Mouse (Mus musculus): Measurements from ENCODE around the gene Unc45b. TPM values are rescaled to one million over a fixed set of nuclear protein-coding genes. Genes with fewer than 3 reads are reported as not detected.

Unc45b gene
- 1.2 and 1.3 TPM in 2 replicates for polyA plus RNA-seq (2015; fragmentation: Nextera tagmentation; extraction: Ambion mirVana)

- 0 out of 2 replicates have a peak within 1 kb of the TSS, but pooled peaks have one; percentile 24 for H3K9ac ChIP-seq
- H3K4me2 ChIP-seq: no peak within 1 kb of the TSS
- no peak for ATAC-seq (ENCODE audit: low FRiP score)
- no peak within 1 kb of the TSS for H3K4me3 ChIP-seq
- H3K9me3 ChIP-seq: no peaks in the 10 kb centered on the region
- H3K27ac ChIP-seq: no peak within 1 kb of the TSS
- H3K27me3 ChIP-seq: peaks cover 24% of the 10 kb centered on the region
- H3K4me1 ChIP-seq (replicated peaks): peaks cover 12% of the 10 kb centered on the region
- 87% methylated on average over 4 of the region's 4 CpGs for WGBS
- H3K36me3 ChIP-seq: peaks cover 10% of the 10 kb centered on the region
Observed at GRCm38 (mm10) chr11:82910250-82910649, at the start of gene Unc45b. TSS of gene Unc45b (plus strand) at chr11:82910550.

DNA sequence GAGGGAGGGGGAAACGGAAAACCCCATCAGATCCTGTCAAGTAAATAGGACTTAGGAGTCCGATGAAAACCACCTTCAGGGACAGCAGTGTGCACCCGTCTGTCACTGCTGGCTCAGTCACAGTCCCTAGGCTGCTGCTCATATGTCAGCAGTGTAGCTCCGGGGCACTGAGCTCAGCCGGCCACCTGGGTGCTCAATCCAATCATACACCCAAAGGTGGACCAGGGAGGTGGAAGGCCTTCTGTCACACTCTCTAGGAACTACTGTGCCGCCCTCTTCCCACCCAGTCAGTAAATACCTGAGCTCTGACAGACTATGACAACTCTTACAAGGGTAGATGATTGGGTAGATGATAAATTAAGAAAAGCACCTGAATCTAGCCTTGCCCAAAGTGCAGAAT lies 49.6 kb upstream of the Unc45b start:
- Histone ChIP-seq H3K4me2 (no peak overlapping the region), H3K4me3 (no peak overlapping the region), H3K36me3 (no peaks in the 10 kb centered on the region), H3K27ac (no peak overlapping the region), H3K4me1 (replicated peaks) (peaks cover 21% of the 10 kb centered on the region), H3K9ac (no peak overlapping the region), H3K9me3 (no peaks in the 10 kb centered on the region), H3K27me3 (no peaks in the 10 kb centered on the region)
- WGBS: 75% methylated on average over 6 of the region's 6 CpGs
- ATAC-seq (ENCODE audit: low FRiP score): no peak

DNA sequence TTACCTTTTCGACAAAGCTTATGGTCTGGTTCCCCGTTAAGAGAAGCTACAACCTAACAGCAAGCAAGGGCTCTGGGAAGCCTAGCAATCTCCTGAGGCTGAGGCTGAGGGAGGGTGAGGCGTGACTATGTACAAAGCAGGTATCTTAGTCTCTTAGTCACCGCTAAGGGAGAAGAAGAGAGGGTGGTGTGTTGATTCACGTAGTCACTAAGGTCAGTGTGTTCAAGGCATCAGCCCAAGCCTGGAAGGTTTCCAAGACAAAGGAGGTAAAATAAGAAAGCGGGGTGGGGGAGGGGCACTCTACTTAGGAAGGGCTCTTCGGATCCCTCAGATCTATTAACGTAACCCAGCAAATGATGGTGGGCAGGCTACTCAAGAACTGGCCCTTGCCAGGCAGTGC lies 48.8 kb upstream of the Unc45b start:
- peaks cover 21% of the 10 kb centered on the region for H3K4me1 ChIP-seq (replicated peaks)
- H3K36me3 ChIP-seq: no peaks in the 10 kb centered on the region
- ATAC-seq (ENCODE audit: low FRiP score): no peak
- no peak overlapping the region for H3K9ac ChIP-seq
- no peak overlapping the region for H3K27ac ChIP-seq
- H3K4me2 ChIP-seq: no peak overlapping the region
- 70% methylated on average over 8 of the region's 8 CpGs for WGBS
- no peak overlapping the region for H3K4me3 ChIP-seq
- H3K27me3 ChIP-seq: no peaks in the 10 kb centered on the region
- no peaks in the 10 kb centered on the region for H3K9me3 ChIP-seq

- H3K27me3 ChIP-seq: no peaks in the 10 kb centered on the region
- no peak overlapping the region for H3K9ac ChIP-seq
- H3K4me1 ChIP-seq (replicated peaks): peaks cover 21% of the 10 kb centered on the region
- peak overlapping the region; percentile 23; the same call in 1 of the 2 replicates for H3K27ac ChIP-seq
- no peak overlapping the region for H3K4me2 ChIP-seq
- no peaks in the 10 kb centered on the region for H3K9me3 ChIP-seq
- no peak overlapping the region for H3K4me3 ChIP-seq
- no peak for ATAC-seq (ENCODE audit: low FRiP score)
- H3K36me3 ChIP-seq: no peaks in the 10 kb centered on the region
- WGBS: 73% methylated on average over 9 of the region's 9 CpGs
Observed at GRCm38 (mm10) chr11:82862638-82863037, 47.7 kb upstream of the Unc45b start.

- Histone ChIP-seq H3K9me3 (no peaks in the 10 kb centered on the region), H3K4me2 (no peak overlapping the region), H3K4me3 (no peak overlapping the region), H3K27ac (no peak overlapping the region), H3K36me3 (no peaks in the 10 kb centered on the region), H3K4me1 (replicated peaks) (peaks cover 21% of the 10 kb centered on the region), H3K27me3 (no peaks in the 10 kb centered on the region), H3K9ac (no peak overlapping the region)
- WGBS: 41% methylated on average over 2 of the region's 2 CpGs
- no peak for ATAC-seq (ENCODE audit: low FRiP score)
Observed at GRCm38 (mm10) chr11:82863059-82863458, 47.3 kb upstream of the Unc45b start.

- no peak for ATAC-seq (ENCODE audit: low FRiP score)
- Histone ChIP-seq H3K4me2 (no peak overlapping the region), H3K4me3 (no peak overlapping the region), H3K27me3 (no peaks in the 10 kb centered on the region), H3K9me3 (no peaks in the 10 kb centered on the region), H3K27ac (0 out of 2 replicates have a peak overlapping the region, but pooled peaks have one; percentile 48), H3K36me3 (no peaks in the 10 kb centered on the region), H3K4me1 (replicated peaks) (peaks cover 21% of the 10 kb centered on the region), H3K9ac (no peak overlapping the region)
- 39% methylated on average over 4 of the region's 4 CpGs for WGBS
Observed at GRCm38 (mm10) chr11:82863488-82863931, 46.8 kb upstream of the Unc45b start.

DNA sequence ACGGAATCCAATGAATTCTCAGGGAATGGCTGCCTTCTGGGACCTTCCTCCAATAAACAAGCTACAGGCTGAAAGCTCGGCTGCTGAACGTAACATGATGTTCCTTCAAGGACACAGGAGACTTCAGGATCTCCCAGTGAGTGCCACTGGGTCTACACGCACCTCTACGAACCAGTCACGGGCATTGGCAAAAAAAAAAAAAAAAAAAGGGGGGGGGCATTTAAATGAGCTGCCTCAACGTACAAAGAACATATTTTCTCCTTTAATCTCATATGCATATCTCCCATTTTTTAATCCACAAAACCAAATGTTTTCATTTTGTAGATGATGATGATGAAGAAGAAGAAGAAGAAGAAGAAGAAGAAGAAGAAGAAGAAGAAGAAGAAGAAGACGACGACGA lies 44.4 kb upstream of the Unc45b start:
- 81% methylated on average over 10 of the region's 10 CpGs for WGBS
- peaks cover 28% of the 10 kb centered on the region for H3K4me1 ChIP-seq (replicated peaks)
- ATAC-seq (ENCODE audit: low FRiP score): no peak
- no peaks in the 10 kb centered on the region for H3K36me3 ChIP-seq
- H3K9ac ChIP-seq: no peak overlapping the region
- no peaks in the 10 kb centered on the region for H3K27me3 ChIP-seq
- no peak overlapping the region for H3K4me2 ChIP-seq
- no peak overlapping the region for H3K4me3 ChIP-seq
- no peak overlapping the region for H3K27ac ChIP-seq
- H3K9me3 ChIP-seq: no peaks in the 10 kb centered on the region

GRCm38 (mm10) chr11:82866850-82867564 lies 43.3 kb upstream of the Unc45b start:
- H3K4me3 ChIP-seq: no peak overlapping the region
- WGBS: 24% methylated on average over 7 of the region's 7 CpGs
- H3K4me2 ChIP-seq: no peak overlapping the region
- H3K27ac ChIP-seq: no peak overlapping the region
- no peaks in the 10 kb centered on the region for H3K36me3 ChIP-seq
- H3K27me3 ChIP-seq: no peaks in the 10 kb centered on the region
- H3K9ac ChIP-seq: no peak overlapping the region
- ATAC-seq (ENCODE audit: low FRiP score): no peak
- H3K4me1 ChIP-seq (replicated peaks): peaks cover 22% of the 10 kb centered on the region
- no peaks in the 10 kb centered on the region for H3K9me3 ChIP-seq

DNA sequence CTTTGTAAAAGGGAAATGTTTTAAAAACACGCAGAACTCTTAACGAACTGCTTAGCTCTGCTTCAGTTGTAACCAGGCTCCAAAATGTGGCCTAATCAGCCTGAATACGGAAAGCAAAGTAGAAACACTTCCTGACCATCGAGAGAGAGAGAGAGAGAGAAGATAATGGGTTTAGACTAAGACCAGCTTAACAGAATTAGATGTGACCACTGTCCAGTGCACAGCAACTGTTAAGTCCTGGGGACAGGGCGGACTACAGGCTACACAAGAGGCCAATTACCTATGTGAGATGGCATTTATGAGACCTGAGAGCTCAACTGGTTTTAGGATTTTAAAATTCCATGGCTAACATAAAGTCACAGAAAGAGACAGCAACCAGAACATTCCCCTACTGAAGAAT lies 42.4 kb upstream of the Unc45b start:
- H3K9me3 ChIP-seq: no peaks in the 10 kb centered on the region
- ATAC-seq (ENCODE audit: low FRiP score): no peak
- no peak overlapping the region for H3K4me3 ChIP-seq
- H3K9ac ChIP-seq: no peak overlapping the region
- no peaks in the 10 kb centered on the region for H3K36me3 ChIP-seq
- H3K4me2 ChIP-seq: no peak overlapping the region
- H3K27ac ChIP-seq: no peak overlapping the region
- 86% methylated on average over 5 of the region's 5 CpGs for WGBS
- H3K27me3 ChIP-seq: no peaks in the 10 kb centered on the region
- H3K4me1 ChIP-seq (replicated peaks): peaks cover 17% of the 10 kb centered on the region

DNA sequence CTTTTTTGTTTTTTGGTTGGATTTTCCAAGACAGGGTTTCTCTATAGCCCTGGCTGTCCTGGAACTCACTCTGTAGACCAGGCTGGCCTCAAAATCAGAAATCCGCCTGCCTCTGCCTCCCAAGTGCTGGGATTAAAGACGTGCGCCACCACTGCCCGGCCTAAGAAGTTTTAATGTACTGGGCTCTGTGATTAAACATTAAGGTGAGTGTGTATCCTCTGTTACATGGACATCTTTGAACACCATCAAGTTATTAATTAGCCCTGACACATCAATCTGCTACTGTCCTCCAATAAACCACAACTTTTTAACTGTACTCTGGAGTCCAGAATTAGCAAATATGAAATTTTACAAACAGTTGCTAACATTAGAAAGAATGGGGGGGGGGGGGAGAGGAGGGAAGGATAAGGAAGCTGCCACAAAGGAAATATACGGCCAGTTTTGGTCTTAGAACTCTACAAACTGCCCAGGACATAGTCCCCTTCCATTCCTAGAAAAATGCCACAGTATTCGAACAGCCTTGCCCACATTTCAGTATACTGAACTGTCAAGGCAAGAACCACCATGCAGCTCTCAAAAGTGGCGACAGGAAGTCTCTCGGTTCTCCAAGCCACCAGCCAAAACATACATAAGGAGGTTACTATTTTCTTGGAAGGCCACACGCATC lies 40.7 kb upstream of the Unc45b start:
- no peaks in the 10 kb centered on the region for H3K36me3 ChIP-seq
- peak overlapping the region; percentile 73 for H3K4me3 ChIP-seq
- 73% methylated on average over 9 of the region's 9 CpGs for WGBS
- no peaks in the 10 kb centered on the region for H3K27me3 ChIP-seq
- H3K4me2 ChIP-seq: peak overlapping the region; percentile 87
- H3K9ac ChIP-seq: no peak overlapping the region
- peaks cover 7% of the 10 kb centered on the region for H3K4me1 ChIP-seq (replicated peaks)
- ATAC-seq (ENCODE audit: low FRiP score): no peak
- H3K27ac ChIP-seq: no peak overlapping the region
- H3K9me3 ChIP-seq: no peaks in the 10 kb centered on the region

- H3K9me3 ChIP-seq: no peaks in the 10 kb centered on the region
- 0 out of 2 replicates have a peak, but pooled peaks have one; percentile 13 for ATAC-seq (ENCODE audit: low FRiP score)
- peaks cover 7% of the 10 kb centered on the region for H3K4me1 ChIP-seq (replicated peaks)
- H3K4me3 ChIP-seq: peak overlapping the region; percentile 73
- H3K27me3 ChIP-seq: no peaks in the 10 kb centered on the region
- H3K27ac ChIP-seq: 0 out of 2 replicates have a peak overlapping the region, but pooled peaks have one; percentile 18
- H3K4me2 ChIP-seq: peak overlapping the region; percentile 87
- H3K36me3 ChIP-seq: no peaks in the 10 kb centered on the region
- 6% methylated on average over 36 of the region's 36 CpGs for WGBS
- peak overlapping the region; percentile 84 for H3K9ac ChIP-seq
Observed at GRCm38 (mm10) chr11:82870173-82871030, 39.9 kb upstream of the Unc45b start.

DNA sequence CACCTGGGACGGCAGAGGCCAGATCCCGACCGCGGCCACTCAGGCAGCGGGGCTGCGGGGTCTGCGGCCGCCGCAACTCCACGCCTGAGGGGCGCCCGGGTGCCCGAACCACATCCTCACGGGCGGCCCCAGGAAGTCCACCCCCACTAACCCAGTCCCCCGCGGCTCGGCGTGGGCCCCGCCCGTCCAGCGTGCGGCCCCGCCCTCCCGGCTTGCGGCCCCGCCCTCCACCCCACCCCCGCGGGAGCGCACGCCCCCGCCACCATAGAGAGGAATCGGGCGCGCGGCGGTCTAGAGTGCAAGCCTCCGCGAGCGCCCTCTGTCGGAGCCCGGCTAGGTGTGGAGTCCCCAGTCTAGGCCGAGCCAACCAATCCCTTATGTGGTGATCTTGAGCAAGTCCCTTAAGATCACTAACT lies 39.3 kb upstream of the Unc45b start, which contains the start of gene Rffl:
Rffl (minus strand) TSS at position 180 of the 416 bp plus-strand sequence.
- Histone ChIP-seq H3K27ac (0 out of 2 replicates have a peak within 1 kb of the TSS, but pooled peaks have one; percentile 18), H3K9me3 (no peaks in the 10 kb centered on the region), H3K4me3 (peak within 1 kb of the TSS; percentile 73), H3K36me3 (no peaks in the 10 kb centered on the region), H3K27me3 (no peaks in the 10 kb centered on the region), H3K4me2 (peak within 1 kb of the TSS; percentile 87), H3K4me1 (replicated peaks) (peaks cover 7% of the 10 kb centered on the region), H3K9ac (peak within 1 kb of the TSS; percentile 84)
- 0% methylated on average over 43 of the region's 43 CpGs for WGBS
- ATAC-seq (ENCODE audit: low FRiP score): peak; percentile 95

Data from hindbrain, embryonic 13.5 days (tissue).